Mouse (Mus musculus): ENCODE data around the gene Mpv17l2. TPM values are rescaled to one million over a fixed set of nuclear protein-coding genes. Genes with fewer than 3 reads are reported as not detected.

The Mpv17l2 gene
- polyA plus RNA-seq, 1 experiment from 2014 or later: 52.2 TPM

DNA sequence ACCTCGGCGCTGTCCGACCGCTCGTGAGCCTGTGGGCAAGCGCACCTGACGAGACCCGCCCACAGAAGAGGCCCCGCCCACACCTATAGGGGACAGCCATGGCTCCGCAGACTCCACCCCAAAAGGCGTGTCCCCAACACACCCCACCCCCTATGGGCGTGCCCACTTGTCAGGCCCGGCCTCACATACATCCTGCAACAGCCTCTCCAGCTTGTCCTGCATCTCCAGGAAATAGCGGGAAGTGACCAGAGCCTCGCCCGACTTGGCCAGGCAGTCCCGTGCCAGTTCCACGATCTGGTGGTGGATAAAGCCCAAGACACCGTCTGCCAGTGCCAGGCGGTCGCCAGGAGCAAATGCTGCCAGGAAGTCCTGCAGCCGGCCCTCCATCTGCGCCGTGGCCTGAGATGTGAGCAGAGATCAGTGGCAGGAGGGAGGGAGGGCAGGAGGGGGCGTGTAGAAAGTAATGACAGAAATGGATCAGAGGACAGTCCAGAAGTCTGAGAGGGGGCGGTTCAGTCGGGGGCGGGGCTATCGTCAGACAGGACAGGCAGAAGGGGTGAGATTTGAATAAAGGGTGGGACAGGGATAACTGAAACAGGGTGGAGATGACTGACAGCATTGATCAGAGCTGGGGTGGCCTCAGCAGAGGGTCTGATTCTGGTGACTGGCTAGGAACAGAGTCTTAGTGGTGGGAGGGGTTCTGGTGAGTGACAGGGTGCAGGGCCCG lies 27.4 kb upstream of the Mpv17l2 start:
- Histone ChIP-seq H3K9me3 (replicated peaks) (no peaks in the 10 kb centered on the region), H3K4me2 (peak overlapping the region; percentile 27), H3K4me3 (no peak overlapping the region), H3K27me3 (replicated peaks) (no peaks in the 10 kb centered on the region), H3K4me1 (peaks cover 75% of the 10 kb centered on the region), H3K27ac (no peak overlapping the region), H3K36me3 (peaks cover 69% of the 10 kb centered on the region), H3K9ac (no peak overlapping the region)
- 59% methylated on average over 30 of the region's 30 CpGs for WGBS (ENCODE audit: insufficient replicate concordance)
- ATAC-seq: no peak

DNA sequence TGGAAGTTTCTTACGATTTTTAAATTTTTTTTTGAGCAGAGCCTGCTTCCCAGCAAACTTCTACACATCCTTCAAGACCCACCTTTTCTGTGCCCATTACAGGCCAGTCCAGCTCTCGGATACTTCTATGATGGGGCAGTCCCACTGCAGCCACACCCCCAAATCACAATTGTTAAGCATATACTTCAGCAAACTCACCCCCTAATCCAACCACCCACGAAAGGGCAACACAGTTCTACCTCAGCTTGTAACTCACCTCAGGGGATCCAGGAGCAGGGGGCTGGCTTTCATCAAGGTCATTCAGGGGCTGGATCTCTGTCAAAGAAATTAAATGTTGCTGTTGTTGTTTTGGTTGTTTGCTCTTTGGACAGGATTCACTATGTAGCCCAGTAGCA lies 26.3 kb upstream of the Mpv17l2 start:
- peaks cover 65% of the 10 kb centered on the region for H3K4me1 ChIP-seq
- no peak overlapping the region for H3K9ac ChIP-seq
- 85% methylated on average over 3 of the region's 3 CpGs for WGBS (ENCODE audit: insufficient replicate concordance)
- H3K4me3 ChIP-seq: no peak overlapping the region
- H3K4me2 ChIP-seq: no peak overlapping the region
- H3K36me3 ChIP-seq: peaks cover 78% of the 10 kb centered on the region
- no peak for ATAC-seq
- H3K27me3 ChIP-seq (replicated peaks): no peaks in the 10 kb centered on the region
- H3K27ac ChIP-seq: no peak overlapping the region
- H3K9me3 ChIP-seq (replicated peaks): no peaks in the 10 kb centered on the region

DNA sequence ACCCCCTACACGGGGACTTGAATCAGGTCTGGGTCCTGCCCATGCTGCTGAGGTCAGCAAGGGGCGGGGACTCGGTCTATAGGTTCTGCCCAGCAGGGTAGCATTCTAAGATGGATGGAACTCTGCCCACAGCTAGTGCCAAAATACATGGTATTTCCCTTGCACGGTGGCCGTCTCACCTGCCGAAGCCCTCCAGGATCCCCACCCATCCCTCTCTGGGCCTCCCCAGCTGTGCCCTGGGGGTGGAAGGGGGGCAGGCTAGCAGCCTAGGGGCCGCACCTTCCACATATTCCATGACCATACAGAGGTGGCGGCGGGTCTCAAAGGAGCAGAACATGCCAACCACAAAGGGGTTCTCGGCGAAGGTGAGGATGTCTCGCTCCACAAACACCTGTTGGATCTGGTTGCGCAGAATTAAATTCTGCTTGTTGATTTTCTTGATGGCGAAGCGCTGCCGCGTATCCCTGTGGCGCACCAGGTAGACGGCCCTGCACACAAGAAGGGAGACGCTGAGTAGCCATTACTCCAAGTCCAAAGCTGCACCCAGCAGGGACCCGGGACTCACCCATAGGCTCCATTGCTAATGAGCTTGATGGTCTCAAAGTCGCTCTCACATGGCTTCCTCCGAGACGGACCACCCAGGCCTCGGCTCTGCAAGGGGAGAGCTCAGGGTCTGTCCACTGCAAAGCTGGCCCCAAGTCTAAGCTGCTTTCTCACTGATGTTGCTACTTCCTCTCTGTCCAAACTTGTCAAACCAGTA lies 25.7 kb upstream of the Mpv17l2 start:
- H3K9me3 ChIP-seq (replicated peaks): no peaks in the 10 kb centered on the region
- H3K4me2 ChIP-seq: no peak overlapping the region
- H3K4me3 ChIP-seq: no peak overlapping the region
- no peak overlapping the region for H3K27ac ChIP-seq
- no peaks in the 10 kb centered on the region for H3K27me3 ChIP-seq (replicated peaks)
- H3K36me3 ChIP-seq: peaks cover 84% of the 10 kb centered on the region
- H3K4me1 ChIP-seq: peaks cover 59% of the 10 kb centered on the region
- H3K9ac ChIP-seq: no peak overlapping the region
- ATAC-seq: no peak
- WGBS (ENCODE audit: insufficient replicate concordance): 87% methylated on average over 25 of the region's 25 CpGs

DNA sequence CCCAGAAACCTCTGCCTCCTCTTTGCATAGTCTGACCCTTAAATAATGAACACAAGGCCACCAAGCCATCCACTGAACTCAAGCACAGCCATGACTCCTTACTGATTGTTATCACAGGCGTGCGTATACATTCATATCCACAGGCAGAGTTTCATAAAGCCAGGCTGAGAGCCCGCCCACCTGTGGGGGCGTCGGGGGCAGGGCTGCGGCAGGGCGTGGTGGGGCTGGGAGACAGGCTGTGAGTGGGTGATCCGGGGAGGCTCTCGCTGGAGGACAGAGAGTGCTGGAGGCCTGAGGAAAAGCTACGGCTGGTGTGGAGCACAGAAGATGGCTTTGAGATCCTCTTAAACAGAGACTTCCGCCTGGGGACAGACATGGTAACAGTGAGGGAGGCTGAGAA lies 19.3 kb upstream of the Mpv17l2 start:
- H3K4me1 ChIP-seq: peaks cover 45% of the 10 kb centered on the region
- peaks cover 73% of the 10 kb centered on the region for H3K36me3 ChIP-seq
- H3K9me3 ChIP-seq (replicated peaks): no peaks in the 10 kb centered on the region
- no peak overlapping the region for H3K27ac ChIP-seq
- no peak overlapping the region for H3K4me3 ChIP-seq
- WGBS (ENCODE audit: insufficient replicate concordance): 56% methylated on average over 11 of the region's 11 CpGs
- no peaks in the 10 kb centered on the region for H3K27me3 ChIP-seq (replicated peaks)
- no peak overlapping the region for H3K4me2 ChIP-seq
- peak overlapping the region; percentile 1; the same call in 1 of the 2 replicates for H3K9ac ChIP-seq
- ATAC-seq: no peak

DNA sequence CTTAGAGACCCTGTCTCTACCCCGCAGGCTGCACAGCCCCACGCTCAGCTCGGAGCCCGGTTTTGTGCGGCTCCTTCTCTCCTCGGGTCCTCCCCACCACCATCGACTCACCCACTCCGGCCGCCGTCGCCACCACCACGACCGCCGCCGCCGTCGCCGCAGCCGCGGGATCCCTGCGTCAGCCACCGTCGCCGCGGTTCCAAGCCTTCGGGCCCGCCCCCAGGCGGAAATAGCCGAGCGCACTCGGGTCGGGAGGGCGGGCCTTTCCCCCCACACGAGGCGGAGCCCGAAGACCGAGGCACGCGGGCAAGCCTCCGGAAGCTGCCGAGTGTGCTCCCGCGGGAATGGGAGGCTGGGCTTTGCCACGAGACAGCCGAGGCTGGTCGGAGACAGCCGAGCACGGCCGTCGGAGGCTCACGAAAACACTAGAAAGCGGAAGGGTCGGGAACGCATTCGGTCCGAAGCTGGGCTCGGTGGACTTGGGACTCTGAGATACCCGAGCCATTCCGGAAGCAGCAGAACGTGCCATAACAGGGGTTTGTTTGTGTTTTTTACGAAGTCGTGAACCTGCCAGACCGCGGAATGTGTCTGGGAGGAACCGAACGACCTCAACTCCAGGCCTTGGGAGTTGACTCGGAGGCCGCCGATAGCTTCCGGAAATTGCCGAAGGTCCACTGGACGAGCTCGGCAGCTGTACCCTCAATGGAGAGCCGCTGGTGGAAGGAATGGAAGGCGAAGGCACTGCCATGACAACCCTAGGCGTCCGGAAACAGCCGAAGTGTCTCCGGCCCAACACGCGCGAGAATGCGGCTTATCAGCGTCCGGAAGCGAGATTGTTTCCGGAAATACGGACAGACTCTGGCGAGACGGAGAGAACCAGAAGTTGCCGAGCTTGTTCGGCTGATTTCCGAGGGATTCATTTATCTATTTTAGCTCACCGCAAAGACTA lies 16.0 kb upstream of the Mpv17l2 start, which contains the start of gene Pik3r2:
Pik3r2 (minus strand) TSS at position 218 of the 949 bp plus-strand sequence.
- Histone ChIP-seq H3K27ac (peak within 1 kb of the TSS; percentile 95), H3K4me2 (peak within 1 kb of the TSS; percentile 100), H3K4me1 (peaks cover 63% of the 10 kb centered on the region), H3K9me3 (replicated peaks) (no peaks in the 10 kb centered on the region), H3K9ac (peak within 1 kb of the TSS; percentile 96), H3K27me3 (replicated peaks) (no peaks in the 10 kb centered on the region), H3K4me3 (peak within 1 kb of the TSS; percentile 78), H3K36me3 (peaks cover 74% of the 10 kb centered on the region)
- under 1% methylated on average over 94 of the region's 94 CpGs for WGBS (ENCODE audit: insufficient replicate concordance)
- ATAC-seq: peak; percentile 85

DNA sequence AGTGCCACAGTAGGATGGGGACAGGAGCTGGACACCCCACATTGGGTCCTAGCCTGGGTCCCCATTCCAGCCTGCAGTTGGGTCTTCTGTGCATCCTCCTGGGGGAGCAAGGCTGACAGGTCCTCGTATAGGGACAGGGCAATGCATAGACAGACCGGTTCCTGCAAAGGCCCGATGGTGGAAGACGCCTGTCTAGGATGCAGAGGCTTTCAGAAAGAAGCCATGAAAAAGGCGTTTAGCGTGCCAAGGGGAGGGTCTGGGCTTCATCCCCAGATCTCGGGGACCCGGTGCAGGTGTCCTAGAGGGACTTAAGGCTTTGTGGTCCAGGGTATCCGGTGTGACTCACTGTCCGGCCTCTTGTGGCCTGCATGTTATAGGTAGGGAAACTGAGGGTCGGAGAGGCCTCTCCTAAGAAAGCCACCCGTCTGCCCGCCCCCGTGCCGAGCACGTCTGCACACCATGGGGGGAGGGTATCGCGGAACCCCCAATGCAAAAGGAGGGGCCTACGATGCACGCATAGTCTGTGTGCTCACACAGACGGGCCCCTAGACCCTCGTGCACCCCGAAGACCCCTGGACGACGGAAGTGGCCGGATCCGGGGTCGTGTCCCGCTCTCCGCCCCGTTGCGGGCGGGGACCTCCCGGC lies 15.2 kb upstream of the Mpv17l2 start:
- Histone ChIP-seq H3K27me3 (replicated peaks) (no peaks in the 10 kb centered on the region), H3K4me3 (peak overlapping the region; percentile 78), H3K4me2 (peak overlapping the region; percentile 100), H3K9me3 (replicated peaks) (no peaks in the 10 kb centered on the region), H3K36me3 (peaks cover 74% of the 10 kb centered on the region), H3K27ac (peak overlapping the region; percentile 95), H3K4me1 (peaks cover 68% of the 10 kb centered on the region), H3K9ac (peak overlapping the region; percentile 96)
- WGBS (ENCODE audit: insufficient replicate concordance): 3% methylated on average over 34 of the region's 34 CpGs
- ATAC-seq: peak; percentile 1; the same call in 1 of the 2 replicates

DNA sequence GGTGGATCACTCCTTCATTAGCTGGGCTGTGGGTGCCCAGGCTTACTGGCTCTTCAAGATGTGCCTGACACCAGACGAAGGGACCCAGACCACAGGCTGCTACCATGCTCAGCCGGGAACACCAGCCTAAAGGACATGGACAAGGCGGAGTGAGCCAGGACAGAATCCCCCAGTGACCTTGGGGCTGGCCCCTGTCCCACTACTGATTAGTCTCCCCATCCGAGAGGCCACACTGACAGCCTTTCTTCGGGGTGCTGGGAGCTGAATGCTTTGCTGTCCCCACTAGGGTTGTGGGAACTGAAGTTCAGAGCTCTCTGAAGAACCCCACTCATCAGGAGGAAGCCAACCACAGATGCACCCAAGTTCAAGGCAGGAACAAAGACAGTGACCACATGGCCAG lies 14.5 kb upstream of the Mpv17l2 start:
- H3K4me3 ChIP-seq: peak overlapping the region; percentile 78
- no peaks in the 10 kb centered on the region for H3K27me3 ChIP-seq (replicated peaks)
- peak overlapping the region; percentile 47; the same call in 1 of the 2 replicates for H3K27ac ChIP-seq
- no peaks in the 10 kb centered on the region for H3K9me3 ChIP-seq (replicated peaks)
- 76% methylated on average over 5 of the region's 5 CpGs for WGBS (ENCODE audit: insufficient replicate concordance)
- H3K36me3 ChIP-seq: peaks cover 74% of the 10 kb centered on the region
- H3K9ac ChIP-seq: peak overlapping the region; percentile 96
- peak overlapping the region; percentile 100 for H3K4me2 ChIP-seq
- peaks cover 71% of the 10 kb centered on the region for H3K4me1 ChIP-seq
- no peak for ATAC-seq

DNA sequence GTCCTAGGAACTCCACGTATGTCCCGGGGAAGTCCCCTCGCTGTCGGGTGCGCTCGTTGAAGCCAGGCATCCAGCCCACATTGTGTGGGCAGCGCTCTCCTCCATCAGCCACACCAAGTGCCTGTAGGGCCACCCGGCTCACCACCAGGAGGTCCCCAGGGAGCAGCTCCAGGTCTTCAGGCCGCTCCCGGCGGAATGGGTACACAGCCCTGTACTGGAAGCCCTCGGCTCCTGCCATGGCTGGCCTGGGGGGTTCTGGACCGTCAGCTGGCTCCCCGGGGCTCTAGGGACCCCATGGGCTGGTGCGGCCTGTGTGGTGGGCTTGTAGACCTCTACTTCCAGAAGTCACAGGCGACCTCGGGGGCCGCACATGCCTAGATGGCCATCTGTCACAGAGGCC lies 14.0 kb upstream of the Mpv17l2 start:
- ATAC-seq: no peak
- H3K9me3 ChIP-seq (replicated peaks): no peaks in the 10 kb centered on the region
- H3K4me1 ChIP-seq: peaks cover 71% of the 10 kb centered on the region
- H3K9ac ChIP-seq: no peak overlapping the region
- no peak overlapping the region for H3K4me3 ChIP-seq
- H3K36me3 ChIP-seq: peaks cover 71% of the 10 kb centered on the region
- no peak overlapping the region for H3K4me2 ChIP-seq
- 85% methylated on average over 18 of the region's 18 CpGs for WGBS (ENCODE audit: insufficient replicate concordance)
- peak overlapping the region; percentile 41; the same call in 1 of the 2 replicates for H3K27ac ChIP-seq
- H3K27me3 ChIP-seq (replicated peaks): no peaks in the 10 kb centered on the region

DNA sequence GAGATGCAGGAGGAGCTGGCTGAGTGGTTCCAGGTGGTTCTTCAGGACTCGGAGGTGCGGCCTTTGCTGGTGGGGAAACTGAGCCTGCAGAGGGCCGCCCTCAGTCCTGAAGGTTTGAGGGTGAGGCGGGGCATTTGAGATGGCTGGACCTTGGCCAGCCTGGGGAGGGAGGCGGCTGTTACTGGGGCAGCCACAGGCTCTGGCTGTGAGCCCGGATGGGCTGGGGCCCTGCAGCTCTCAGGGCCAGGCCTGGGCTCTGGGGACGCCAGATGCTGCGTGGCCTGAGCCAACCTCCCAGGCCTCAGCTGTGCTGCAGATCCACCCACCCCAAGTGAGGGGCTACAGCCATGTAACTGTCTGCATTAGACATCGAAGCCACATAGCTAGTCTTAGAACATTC lies 13.1 kb upstream of the Mpv17l2 start:
- Histone ChIP-seq H3K4me2 (no peak overlapping the region), H3K4me3 (no peak overlapping the region), H3K27ac (no peak overlapping the region; the same call in 1 of the 2 replicates), H3K9me3 (replicated peaks) (no peaks in the 10 kb centered on the region), H3K9ac (no peak overlapping the region), H3K36me3 (peaks cover 66% of the 10 kb centered on the region), H3K4me1 (peaks cover 70% of the 10 kb centered on the region), H3K27me3 (replicated peaks) (no peaks in the 10 kb centered on the region)
- WGBS (ENCODE audit: insufficient replicate concordance): 82% methylated on average over 9 of the region's 9 CpGs
- no peak for ATAC-seq

DNA sequence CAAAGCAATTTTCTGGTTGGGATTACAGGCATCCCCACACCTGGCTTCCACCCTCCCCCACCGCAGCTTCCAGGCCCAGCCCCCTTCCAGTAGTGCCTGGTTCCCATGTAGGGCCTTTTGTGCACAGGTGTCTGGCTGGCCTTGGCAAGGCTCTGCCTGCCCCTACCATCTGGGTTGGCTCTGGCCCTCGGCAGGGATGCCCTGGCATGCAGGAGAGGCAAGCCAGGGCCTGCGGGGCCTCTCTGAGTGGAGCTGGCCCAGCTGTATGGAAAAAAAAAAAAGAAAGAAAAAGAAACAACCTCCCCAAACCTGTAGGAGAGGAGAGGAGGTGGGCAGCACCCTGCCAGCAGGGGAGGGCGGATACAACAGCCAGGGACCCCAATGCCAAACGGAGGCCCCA lies 12.7 kb upstream of the Mpv17l2 start:
- no peak overlapping the region; the same call in 1 of the 2 replicates for H3K27ac ChIP-seq

DNA sequence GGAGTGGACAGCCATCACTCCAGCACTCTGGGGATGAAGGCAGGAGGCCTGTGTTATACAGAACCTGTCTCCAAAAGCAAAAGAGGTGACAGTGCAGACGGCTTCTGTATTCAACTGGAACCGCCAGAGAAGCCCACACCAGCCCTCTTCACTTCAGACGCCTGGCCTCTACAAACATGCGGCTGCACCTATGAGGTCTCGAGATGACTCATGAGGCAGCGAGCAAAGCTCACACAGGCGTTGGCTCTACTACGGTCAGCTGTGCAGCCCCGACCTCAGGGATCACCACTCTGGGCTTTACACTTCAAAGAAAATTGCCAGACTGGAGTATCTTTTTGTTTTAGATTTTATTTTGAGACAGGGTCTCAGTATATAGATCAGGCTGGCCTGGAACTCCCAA lies 12.1 kb upstream of the Mpv17l2 start:
- Histone ChIP-seq H3K36me3 (peaks cover 66% of the 10 kb centered on the region), H3K27ac (no peak overlapping the region), H3K4me2 (no peak overlapping the region), H3K4me3 (no peak overlapping the region), H3K27me3 (replicated peaks) (no peaks in the 10 kb centered on the region), H3K9ac (no peak overlapping the region), H3K4me1 (peaks cover 70% of the 10 kb centered on the region), H3K9me3 (replicated peaks) (no peaks in the 10 kb centered on the region)
- ATAC-seq: no peak
- 77% methylated on average over 9 of the region's 9 CpGs for WGBS (ENCODE audit: insufficient replicate concordance)

More for the DNA sequence above, 12.7 kb upstream of the Mpv17l2 start:
- Histone ChIP-seq H3K27me3 (replicated peaks) (no peaks in the 10 kb centered on the region), H3K9me3 (replicated peaks) (no peaks in the 10 kb centered on the region), H3K36me3 (peaks cover 66% of the 10 kb centered on the region), H3K4me1 (peaks cover 70% of the 10 kb centered on the region), H3K9ac (no peak overlapping the region), H3K4me2 (no peak overlapping the region), H3K4me3 (no peak overlapping the region)
- WGBS (ENCODE audit: insufficient replicate concordance): 84% methylated on average over 5 of the region's 5 CpGs
- no peak for ATAC-seq
